Mouse (Mus musculus) neural tube, embryonic 14.5 days (tissue): ENCODE data around the gene Nup188. TPM values are rescaled to one million over a fixed set of nuclear protein-coding genes. Genes with fewer than 3 reads are reported as not detected.

Experiments used
- ATAC-seq: fragments of 200-750 bp; cut with Nextera tagmentation; 2 replicates; pipeline ENCODE4 v1.8.0; 2017; ENCODE audit warnings: low read depth, mild to moderate bottlenecking, moderate TSS enrichment, moderate library complexity
- H3K27ac ChIP-seq: fragments of 300-500 bp; sonication (generic); 2 replicates; pipeline ENCODE4 v1.5.1; 2014; ENCODE audit warnings: low read depth, mild to moderate bottlenecking, control low read depth, low read length, moderate library complexity, mixed read lengths
- H3K27me3 ChIP-seq: fragments of 300-500 bp; sonication (generic); 2 replicates; pipeline ENCODE4 v1.6.1; 2014; ENCODE audit warnings: low read length; ENCODE audit not compliant: control insufficient read depth, insufficient read depth
- H3K36me3 ChIP-seq: fragments of 300-500 bp; sonication (generic); 2 replicates; pipeline ENCODE4 v1.6.1; 2014; ENCODE audit warnings: low read length, mixed read lengths; ENCODE audit not compliant: control insufficient read depth, insufficient read depth
- H3K4me1 ChIP-seq: fragments of 300-500 bp; sonication (generic); 2 replicates; pipeline ENCODE4 v1.6.1; 2014; ENCODE audit warnings: low read length; ENCODE audit not compliant: control insufficient read depth, insufficient read depth
- H3K4me2 ChIP-seq: fragments of 300-500 bp; sonication (generic); 2 replicates; pipeline ENCODE4 v1.6.1; 2014; ENCODE audit warnings: mild to moderate bottlenecking, low read depth, low read length, control low read depth
- H3K4me3 ChIP-seq: fragments of 300-500 bp; sonication (generic); 2 replicates; pipeline ENCODE4 v1.5.1; 2014; ENCODE audit warnings: low read depth, low read length, control low read depth, mixed read lengths
- H3K9ac ChIP-seq: fragments of 300-500 bp; sonication (generic); replicated peaks from 2 replicates; pipeline ENCODE4 v1.6.1; 2014; ENCODE audit warnings: low read depth, mild to moderate bottlenecking, control low read depth, low read length, mixed read lengths
- H3K9me3 ChIP-seq: fragments of 300-500 bp; sonication (generic); 2 replicates; pipeline ENCODE4 v1.6.1; 2016; ENCODE audit warnings: low read length; ENCODE audit not compliant: control insufficient read depth
- WGBS: fragments of 180-500 bp; shearing (Covaris S2); extraction: QIAGEN DNeasy Blood & Tissue Kit; methylation state at CpG from one replicate; pipeline ENCODE4 v1.1.7; 2014; 5-methylcytosine and 5-hydroxymethylcytosine counted together
- microRNA-seq: library from miRNA; unstranded; fragments of <30 nt; microRNA quantifications from one replicate; pipeline ENCODE4, GENCODE M21; 2016
- polyA plus RNA-seq: library from polyadenylated mRNA; unstranded; fragments of >200 nt; fragmentation: Nextera tagmentation; extraction: Ambion mirVana; gene quantifications from 2 replicates; pipeline ENCODE4 v1.2.1, GENCODE M21; 2014

Gene Nup188
- polyA plus RNA-seq, 1 experiment from 2014 or later: 25.3 TPM

GRCm38 (mm10) chr2:30384814-30385213, 98.6 kb downstream of the Nup188 start:
- Histone ChIP-seq H3K9me3 (no peaks in the 10 kb centered on the region), H3K36me3 (peaks cover 17% of the 10 kb centered on the region), H3K27me3 (no peaks in the 10 kb centered on the region), H3K9ac (no peak overlapping the region), H3K27ac (no peak overlapping the region), H3K4me2 (no peak overlapping the region), H3K4me1 (no peaks in the 10 kb centered on the region), H3K4me3 (no peak overlapping the region)
- no peak for ATAC-seq
- 77% methylated on average over 5 of the region's 5 CpGs for WGBS

- H3K36me3 ChIP-seq: peaks cover 12% of the 10 kb centered on the region; the same call in 1 of the 2 replicates
- WGBS: 81% methylated on average over 4 of the region's 4 CpGs
Observed at GRCm38 (mm10) chr2:30385591-30385990, 99.4 kb downstream of the Nup188 start.

GRCm38 (mm10) chr2:30386913-30387312, 100.7 kb downstream of the Nup188 start:
- Histone ChIP-seq H3K27ac (no peak overlapping the region), H3K4me1 (no peaks in the 10 kb centered on the region), H3K9ac (no peak overlapping the region), H3K4me3 (no peak overlapping the region), H3K9me3 (no peaks in the 10 kb centered on the region), H3K36me3 (peaks cover 12% of the 10 kb centered on the region; the same call in 1 of the 2 replicates), H3K4me2 (no peak overlapping the region), H3K27me3 (no peaks in the 10 kb centered on the region)
- 80% methylated on average over 9 of the region's 9 CpGs for WGBS
- ATAC-seq: no peak

More at GRCm38 (mm10) chr2:30385591-30385990, 99.4 kb downstream of the Nup188 start:
- H3K27me3 ChIP-seq: no peaks in the 10 kb centered on the region
- H3K4me1 ChIP-seq: no peaks in the 10 kb centered on the region
- H3K4me2 ChIP-seq: no peak overlapping the region
- H3K27ac ChIP-seq: no peak overlapping the region
- no peaks in the 10 kb centered on the region for H3K9me3 ChIP-seq
- no peak for ATAC-seq
- H3K4me3 ChIP-seq: no peak overlapping the region
- H3K9ac ChIP-seq: no peak overlapping the region

- no peak overlapping the region for H3K9ac ChIP-seq
- no peaks in the 10 kb centered on the region for H3K9me3 ChIP-seq
- H3K4me3 ChIP-seq: no peak overlapping the region
- H3K4me1 ChIP-seq: peaks cover 11% of the 10 kb centered on the region
- WGBS: 95% methylated on average over 2 of the region's 2 CpGs
- no peak overlapping the region for H3K27ac ChIP-seq
- no peak for ATAC-seq
- H3K27me3 ChIP-seq: no peaks in the 10 kb centered on the region
- peaks cover 6% of the 10 kb centered on the region; the same call in 1 of the 2 replicates for H3K36me3 ChIP-seq
- H3K4me2 ChIP-seq: no peak overlapping the region
Observed at GRCm38 (mm10) chr2:30389000-30389399, 102.8 kb downstream of the Nup188 start.

GRCm38 (mm10) chr2:30392114-30392576, 105.9 kb downstream of the Nup188 start, which contains the start of gene Dolpp1:
Gene Dolpp1 (plus strand): TSS chr2:30392254.
- Histone ChIP-seq H3K4me1 (peaks cover 13% of the 10 kb centered on the region), H3K9ac (peak within 1 kb of the TSS; percentile 72), H3K9me3 (no peaks in the 10 kb centered on the region), H3K36me3 (peaks cover 8% of the 10 kb centered on the region; the same call in 1 of the 2 replicates), H3K27ac (peak within 1 kb of the TSS; percentile 89), H3K4me2 (peak within 1 kb of the TSS; percentile 87), H3K27me3 (no peaks in the 10 kb centered on the region), H3K4me3 (peak within 1 kb of the TSS; percentile 65)
- peak; percentile 99 for ATAC-seq
- 0% methylated on average over 40 of the region's 40 CpGs for WGBS

- peak overlapping the region; percentile 87 for H3K4me2 ChIP-seq
- peaks cover 8% of the 10 kb centered on the region; the same call in 1 of the 2 replicates for H3K36me3 ChIP-seq
- H3K27me3 ChIP-seq: no peaks in the 10 kb centered on the region
- peak; percentile 80 for ATAC-seq
- WGBS: under 1% methylated on average over 54 of the region's 54 CpGs
- peaks cover 13% of the 10 kb centered on the region for H3K4me1 ChIP-seq
- peak overlapping the region; percentile 65 for H3K4me3 ChIP-seq
- no peaks in the 10 kb centered on the region for H3K9me3 ChIP-seq
- H3K27ac ChIP-seq: peak overlapping the region; percentile 89
- H3K9ac ChIP-seq: peak overlapping the region; percentile 72
Observed at GRCm38 (mm10) chr2:30392577-30393369, 106.6 kb downstream of the Nup188 start.

- Histone ChIP-seq H3K4me2 (peak overlapping the region; percentile 87), H3K4me1 (peaks cover 13% of the 10 kb centered on the region), H3K36me3 (peaks cover 8% of the 10 kb centered on the region; the same call in 1 of the 2 replicates), H3K27me3 (no peaks in the 10 kb centered on the region), H3K27ac (no peak overlapping the region), H3K9me3 (no peaks in the 10 kb centered on the region), H3K4me3 (peak overlapping the region; percentile 65), H3K9ac (peak overlapping the region; percentile 72)
- no peak for ATAC-seq
- WGBS: 93% methylated on average over 1 of the region's 1 CpGs
Observed at GRCm38 (mm10) chr2:30393370-30393656, 107.1 kb downstream of the Nup188 start.

Small RNA genes within 50 kb of the gene (microRNA-seq; reads per million reads assigned to microRNA genes)
- gene Gm47292: not detected

Other genes starting within 250 kb of the Nup188 start
- 57.4 and 74.1 TPM in 2 replicates for gene Wdr34, start 237.5 kb upstream of the Nup188 start, polyA plus RNA-seq
- 315 and 363 TPM in 2 replicates for gene Set, start 229.0 kb upstream of the Nup188 start, polyA plus RNA-seq
- gene Pkn3, start 208.7 kb upstream of the Nup188 start, polyA plus RNA-seq: 0.70 and 1.5 TPM in 2 replicates
- gene Zdhhc12, start 192.7 kb upstream of the Nup188 start, polyA plus RNA-seq: 24.6 and 28.8 TPM in 2 replicates
- gene Zer1, start 161.8 kb upstream of the Nup188 start, polyA plus RNA-seq: 16.0 and 20.9 TPM in 2 replicates
- 20.3 and 23.6 TPM in 2 replicates for gene Tbc1d13, start 152.7 kb upstream of the Nup188 start, polyA plus RNA-seq
- gene Endog, start 114.9 kb upstream of the Nup188 start, polyA plus RNA-seq: 27.1 and 30.4 TPM in 2 replicates
- gene Spout1, start 107.9 kb upstream of the Nup188 start, polyA plus RNA-seq: 59.5 and 64.2 TPM in 2 replicates
- 14.5 and 19.5 TPM in 2 replicates for gene Kyat1, start 80.5 kb upstream of the Nup188 start, polyA plus RNA-seq
- 54.0 and 62.2 TPM in 2 replicates for gene Lrrc8a, start 48.7 kb upstream of the Nup188 start, polyA plus RNA-seq
- 0.15 and 0.17 TPM in 2 replicates for gene Gm28035, start 45.8 kb upstream of the Nup188 start, polyA plus RNA-seq
- 4.5 and 5.1 TPM in 2 replicates for gene Phyhd1, start 20.2 kb upstream of the Nup188 start, polyA plus RNA-seq
- gene Gm28038, start 5.4 kb upstream of the Nup188 start, polyA plus RNA-seq: not detected in 2 replicates
- 36.4 and 39.4 TPM in 2 replicates for gene Dolk, start 63 bp upstream of the Nup188 start, polyA plus RNA-seq
- gene Sh3glb2, start 72.9 kb downstream of the Nup188 start, polyA plus RNA-seq: 132 and 145 TPM in 2 replicates
- 28.9 and 30.9 TPM in 2 replicates for gene Miga2, start 77.8 kb downstream of the Nup188 start, polyA plus RNA-seq
- 51.5 and 57.7 TPM in 2 replicates for gene Dolpp1, start 105.9 kb downstream of the Nup188 start, polyA plus RNA-seq
- 27.7 and 32.4 TPM in 2 replicates for gene Crat, start 129.4 kb downstream of the Nup188 start, polyA plus RNA-seq
- gene Ptpa, start 129.6 kb downstream of the Nup188 start, polyA plus RNA-seq: 65.8 and 70.7 TPM in 2 replicates
- 2.3 and 2.6 TPM in 2 replicates for gene Ier5l, start 187.8 kb downstream of the Nup188 start, polyA plus RNA-seq